Mouse (Mus musculus) brain, embryonic 18.5 days (tissue): Measurements from ENCODE around the gene Rufy2.

Source experiments
- DNase-seq: peaks from one replicate; pipeline ENCODE4 v3.0.0-alpha.2; 2012; ENCODE audit warnings: low read depth, low spot score

Rufy2 gene

DNA sequence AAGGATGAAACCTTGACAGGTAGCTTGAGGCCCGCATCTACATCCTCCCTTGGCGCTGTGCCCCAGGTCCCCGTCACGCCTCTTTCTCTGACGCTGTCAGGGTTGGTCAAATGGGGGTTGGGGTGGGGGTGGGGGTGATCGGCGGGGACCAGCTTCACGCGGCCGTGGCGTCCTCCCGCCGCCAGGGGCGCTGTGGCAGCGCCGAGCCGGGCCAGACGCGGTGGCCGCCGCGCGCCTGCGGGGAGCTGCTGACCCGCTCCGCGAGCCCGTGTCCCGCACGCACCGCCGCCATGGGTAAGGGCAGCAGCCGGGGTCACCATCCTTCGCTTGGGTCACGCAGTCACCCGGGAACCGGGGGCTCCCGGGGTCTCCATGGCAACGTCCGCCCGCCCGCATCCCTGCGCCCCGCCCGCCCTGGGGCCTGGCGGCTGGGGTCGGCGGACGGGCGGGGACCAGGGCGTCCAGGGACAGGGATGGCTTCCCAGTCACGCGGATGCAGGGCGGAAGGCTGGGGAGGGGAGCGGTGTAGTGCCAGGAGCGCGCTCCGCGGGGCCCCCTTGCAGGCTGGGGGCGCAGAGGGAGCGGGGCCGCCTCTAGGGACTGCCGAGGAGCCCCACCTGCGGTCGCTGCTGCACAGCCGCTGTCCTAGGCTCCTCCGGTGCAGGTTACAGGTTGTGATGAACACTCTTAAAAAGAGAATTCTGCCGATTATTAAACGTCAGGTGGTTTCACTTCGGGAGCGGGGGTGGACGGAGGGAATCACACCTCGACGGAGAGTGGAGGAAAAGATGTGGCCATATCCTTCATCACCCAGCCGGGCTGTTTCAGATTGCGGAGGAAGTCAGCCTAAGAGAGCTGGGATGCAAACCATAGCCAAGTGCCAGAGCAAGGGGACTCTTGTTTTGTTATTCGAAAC lies at the start of gene Rufy2:
TSS of gene Rufy2 (plus strand) at position 185 of the 916 bp plus-strand sequence.
- peak; percentile 70 for DNase-seq

DNA sequence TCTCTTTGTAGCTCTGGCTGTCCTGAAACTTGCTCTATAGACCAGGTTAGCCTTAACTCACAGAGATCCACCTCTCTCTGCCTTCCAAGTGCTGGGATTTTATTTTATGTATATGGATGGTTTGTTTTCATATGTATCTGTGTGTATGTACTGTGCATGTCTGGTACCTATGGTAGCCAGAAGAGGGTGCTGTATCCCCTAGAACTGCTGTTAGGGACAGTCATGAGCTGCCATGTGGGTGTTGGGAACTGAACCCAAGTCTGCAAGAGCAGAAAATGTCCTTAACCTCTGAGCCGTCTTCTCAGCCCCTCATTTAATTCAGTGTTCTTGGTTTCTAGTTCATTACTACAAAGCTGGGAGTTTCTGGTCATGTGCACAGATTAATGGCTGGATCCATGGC lies 47.6 kb upstream of the Rufy2 start:
- no peak for DNase-seq

DNA sequence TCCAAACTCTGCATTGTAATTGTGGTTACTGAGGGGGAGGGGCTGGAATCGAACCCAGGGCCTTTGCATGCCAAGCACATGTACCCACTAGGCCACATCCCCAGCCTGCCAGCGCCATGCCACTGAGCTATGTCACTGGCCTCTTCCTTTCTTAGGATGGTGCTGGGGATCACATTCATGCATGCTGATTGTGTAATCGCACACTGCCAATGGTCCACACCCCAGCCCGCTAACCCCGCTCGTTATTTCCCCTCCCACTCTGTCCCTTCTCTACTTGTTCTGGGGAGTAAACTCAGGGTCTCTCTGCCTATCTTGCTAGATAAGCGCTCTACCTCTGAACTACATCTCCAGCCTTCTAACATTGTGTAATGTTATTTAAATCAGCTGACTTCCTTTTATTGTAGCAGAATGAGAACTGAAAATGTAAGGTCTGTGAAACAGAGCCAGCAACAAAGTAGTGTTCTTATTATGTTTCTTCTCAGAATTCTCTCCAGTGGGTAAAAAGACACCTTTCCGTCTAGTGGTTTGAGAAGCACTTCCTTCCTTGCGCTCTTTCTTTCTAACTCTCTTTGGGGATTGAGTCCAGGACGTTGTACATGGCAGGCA lies 34.9 kb upstream of the Rufy2 start:
- DNase-seq, result no peak

DNA sequence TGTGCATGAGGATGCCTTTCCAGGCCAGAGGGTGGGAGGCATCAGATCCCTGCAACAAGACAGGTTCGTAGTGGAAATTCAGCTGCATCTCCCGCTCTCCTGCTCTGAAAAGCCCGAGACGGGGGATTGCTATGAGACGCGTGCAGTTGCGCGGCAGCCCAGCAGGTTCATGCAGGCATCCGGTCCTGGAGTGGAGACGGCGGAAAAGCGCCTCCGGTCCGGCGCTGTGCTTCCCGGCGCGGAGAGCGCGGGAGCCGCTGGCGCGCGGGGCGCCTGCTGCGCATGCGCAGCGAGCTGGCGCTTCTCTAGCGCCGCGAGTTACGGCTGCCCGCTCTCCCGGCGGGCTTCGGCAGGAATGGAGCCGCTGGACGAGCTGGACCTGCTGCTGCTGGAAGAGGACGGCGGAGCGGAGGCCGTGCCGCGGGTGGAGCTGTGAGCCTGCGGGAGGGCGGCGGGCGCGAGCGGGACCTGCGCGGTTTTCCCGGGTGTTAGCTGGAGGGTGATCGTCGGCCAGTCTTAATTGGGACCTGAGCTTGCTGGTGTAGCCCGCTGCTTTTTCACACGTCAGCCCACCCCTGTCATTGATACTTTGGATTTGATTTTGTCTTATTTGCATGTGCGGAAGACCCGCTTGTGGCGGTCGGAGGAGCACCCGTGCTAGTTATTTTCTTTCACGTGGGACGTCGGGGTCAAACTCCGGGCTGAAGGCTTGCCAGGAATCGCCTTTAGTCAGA lies 33.1 kb upstream of the Rufy2 start, which contains the start of gene Dna2:
TSS of gene Dna2 (plus strand) at position 289 of the 734 bp plus-strand sequence.
- DNase-seq, result peak; percentile 59

DNA sequence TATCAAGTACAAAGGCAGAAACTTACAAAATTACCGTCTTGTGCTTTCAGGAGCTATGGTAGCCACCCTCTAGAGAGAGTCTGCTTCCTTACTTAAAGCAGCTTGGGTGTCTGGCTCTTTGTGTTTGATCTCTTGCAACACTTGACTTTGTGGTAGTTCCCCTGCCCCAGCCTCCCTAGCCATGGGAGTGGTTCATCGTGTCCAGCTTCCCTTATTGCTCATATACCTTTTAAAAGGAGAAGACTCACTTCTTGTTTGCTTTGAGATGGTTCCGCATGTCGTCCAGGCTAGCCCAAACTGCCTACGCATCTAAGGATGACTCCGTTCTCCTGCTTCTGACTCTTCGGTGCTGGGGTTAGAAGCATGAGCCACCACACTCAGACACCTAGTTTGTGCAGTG lies 31.5 kb upstream of the Rufy2 start:
- DNase-seq, result no peak

DNA sequence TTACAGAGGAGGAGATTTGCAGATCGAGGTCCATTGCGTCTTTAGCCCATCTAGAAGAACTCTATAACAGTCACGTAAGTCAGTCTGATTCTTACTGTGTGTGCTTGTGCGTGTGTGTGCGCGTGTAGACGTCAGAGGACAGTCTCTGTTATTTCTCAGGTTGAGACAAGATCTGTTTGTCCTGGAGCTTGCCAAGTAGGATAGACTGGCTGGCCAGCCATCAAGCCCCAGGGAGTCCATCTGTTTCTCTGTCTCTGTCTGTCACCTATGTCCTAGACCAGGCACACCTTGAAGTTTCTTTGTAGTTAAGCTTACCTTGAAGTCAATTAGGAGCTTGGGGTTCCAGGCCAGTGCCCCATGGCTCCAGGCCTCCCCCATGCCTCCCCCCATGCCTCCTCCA lies 16.1 kb upstream of the Rufy2 start:
- no peak for DNase-seq

DNA sequence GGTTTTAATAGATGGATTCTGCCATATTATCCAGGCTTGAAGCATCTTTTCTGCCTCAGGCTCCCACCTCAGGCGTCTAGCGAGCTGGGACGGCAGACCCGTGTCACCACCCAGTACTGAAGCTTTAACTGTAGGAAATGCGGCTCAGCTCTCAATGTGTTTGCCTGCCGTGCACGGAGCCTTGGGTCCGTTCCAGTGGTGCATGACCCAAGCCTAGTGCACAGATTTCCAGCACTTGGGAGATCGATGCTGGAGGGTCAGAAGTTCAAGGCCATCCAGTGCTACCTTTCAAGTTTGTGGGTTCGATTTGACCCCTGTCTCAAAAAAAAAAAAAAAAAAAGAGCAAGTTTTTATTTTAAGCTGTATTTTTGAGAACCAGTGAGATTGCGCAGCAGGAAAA lies 14.2 kb upstream of the Rufy2 start:
- DNase-seq, result no peak

DNA sequence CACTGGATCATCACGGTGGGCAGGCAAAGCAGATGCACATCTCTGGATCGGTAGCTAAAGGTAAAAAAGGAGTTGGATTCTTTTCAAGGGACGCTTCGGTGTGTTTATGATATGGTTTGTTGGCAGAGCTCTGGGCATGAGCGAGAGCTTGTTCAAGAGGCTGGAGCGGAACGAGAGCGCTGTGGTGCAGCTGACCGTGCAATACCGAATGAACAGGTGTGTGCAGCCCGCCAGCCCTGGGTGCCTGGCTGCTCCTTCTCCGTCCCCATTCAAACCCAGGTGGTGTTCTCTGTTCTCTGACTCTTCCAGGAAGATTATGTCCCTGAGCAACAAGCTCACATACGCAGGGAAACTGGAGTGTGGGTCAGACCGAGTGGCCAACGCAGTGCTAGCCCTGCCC lies 13.7 kb upstream of the Rufy2 start:
- no peak for DNase-seq

DNA sequence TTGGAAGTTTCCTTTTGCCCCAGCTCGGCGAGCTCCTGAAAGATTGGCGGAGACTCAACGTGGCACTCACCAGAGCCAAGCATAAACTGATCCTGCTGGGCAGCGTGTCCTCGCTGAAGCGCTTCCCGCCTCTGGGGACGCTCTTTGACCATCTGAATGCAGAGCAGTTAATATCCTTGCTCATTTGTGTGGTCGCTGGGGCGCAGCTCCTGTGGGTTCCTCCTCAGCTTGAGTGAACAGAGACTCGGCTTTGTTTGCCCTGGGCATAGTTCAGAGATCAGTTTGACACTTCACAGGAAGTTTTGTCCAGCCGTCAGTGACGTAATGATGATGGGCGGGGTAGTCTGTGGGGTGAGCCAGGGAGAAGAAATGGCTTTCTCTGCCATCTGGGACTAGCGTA lies 8.2 kb upstream of the Rufy2 start:
- DNase-seq, result no peak

DNA sequence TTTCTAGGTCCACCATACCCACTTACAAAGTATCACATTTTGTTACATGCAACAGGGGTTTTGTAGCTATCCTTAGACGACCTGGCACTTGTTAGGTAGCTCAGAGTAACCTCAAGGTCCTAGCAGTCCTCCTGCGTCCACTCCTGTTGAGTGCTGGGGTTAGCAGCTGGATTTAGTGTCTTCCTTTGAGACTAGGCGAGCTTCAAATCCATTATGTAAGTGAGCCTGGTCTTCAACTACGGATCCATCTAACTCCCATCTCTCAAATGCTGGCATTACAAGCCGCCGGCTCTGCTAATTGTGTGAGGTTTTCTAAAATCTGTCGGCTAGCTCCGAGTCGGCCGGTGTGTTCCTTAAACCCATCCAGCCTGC lies 370 bp upstream of the Rufy2 start:
- no peak for DNase-seq

DNA sequence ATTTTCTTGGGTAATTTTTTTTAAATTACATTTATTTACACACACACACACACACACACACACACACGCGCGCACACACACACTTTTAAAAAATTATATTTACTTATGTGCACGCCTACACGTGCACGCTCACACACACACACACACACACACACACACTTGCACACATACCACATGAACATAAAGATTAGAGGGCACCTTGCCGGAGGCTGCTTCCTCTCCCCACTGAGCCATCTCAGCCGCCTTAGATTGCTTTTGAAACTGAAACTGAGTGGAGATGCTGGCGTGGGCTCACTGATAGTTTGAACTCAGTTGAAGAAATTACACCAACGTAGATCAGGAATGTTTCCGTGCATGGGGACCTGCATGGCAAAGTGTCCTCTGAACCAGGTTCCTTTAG lies 4.0 kb downstream of the Rufy2 start:
- no peak for DNase-seq

DNA sequence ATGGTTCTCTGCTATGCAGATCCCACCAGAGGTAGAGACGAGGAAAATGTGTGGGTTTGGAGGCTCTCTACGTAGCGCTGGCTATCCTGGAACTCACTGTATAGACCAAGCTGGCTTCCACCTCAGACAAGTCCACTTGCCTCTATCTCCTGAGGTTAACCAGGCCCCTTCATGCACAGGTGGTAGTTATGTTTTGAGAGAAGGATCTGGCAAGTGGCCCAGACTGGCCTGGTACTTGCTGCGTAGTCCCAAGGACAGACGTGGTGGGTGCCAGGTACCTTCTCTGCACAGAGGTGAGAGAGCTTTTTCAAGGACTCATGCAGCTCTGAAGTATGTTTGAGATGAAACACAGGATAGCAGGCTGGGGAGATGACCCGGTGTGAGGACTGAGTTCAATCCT lies 4.5 kb downstream of the Rufy2 start:
- DNase-seq, result no peak

DNA sequence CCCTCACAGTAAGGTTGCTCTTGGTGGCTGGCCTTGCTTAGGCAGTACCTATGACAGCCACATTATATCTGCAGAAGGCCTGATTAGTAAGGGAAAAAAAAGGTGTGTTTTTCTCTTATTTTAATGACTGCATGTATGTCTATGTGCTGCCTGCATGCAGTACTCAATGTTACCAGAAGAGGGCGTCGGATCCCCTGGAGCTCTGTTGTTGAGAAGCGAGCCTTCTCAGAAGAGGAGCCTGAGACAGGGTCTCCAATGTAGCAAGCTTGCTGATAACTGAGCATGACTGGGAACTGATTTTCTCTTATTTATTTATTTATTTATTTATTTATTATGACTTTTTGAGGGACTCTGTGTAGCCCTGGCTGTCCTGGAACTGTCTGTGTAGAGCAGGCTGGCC lies 7.3 kb downstream of the Rufy2 start:
- DNase-seq, result no peak

DNA sequence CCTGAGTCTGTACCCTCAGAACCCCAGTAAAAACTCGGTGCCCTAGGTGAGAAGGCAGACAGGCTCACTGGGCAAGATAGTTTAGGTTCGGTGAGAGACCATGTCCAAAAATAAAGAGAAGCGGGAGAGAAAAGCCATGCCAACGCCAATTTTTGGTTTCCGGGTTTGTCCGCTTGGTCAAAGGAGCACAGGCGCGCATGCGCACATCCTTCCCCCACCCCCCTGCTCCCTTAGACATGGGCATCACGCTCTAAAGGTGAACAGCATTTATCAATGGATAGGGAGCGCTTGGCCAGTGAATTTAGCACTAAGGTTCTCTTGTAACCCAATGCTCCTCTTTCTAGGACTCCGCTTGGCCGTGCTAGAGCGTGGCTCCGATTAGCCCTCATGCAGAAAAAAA lies 10.6 kb downstream of the Rufy2 start:
- no peak for DNase-seq

DNA sequence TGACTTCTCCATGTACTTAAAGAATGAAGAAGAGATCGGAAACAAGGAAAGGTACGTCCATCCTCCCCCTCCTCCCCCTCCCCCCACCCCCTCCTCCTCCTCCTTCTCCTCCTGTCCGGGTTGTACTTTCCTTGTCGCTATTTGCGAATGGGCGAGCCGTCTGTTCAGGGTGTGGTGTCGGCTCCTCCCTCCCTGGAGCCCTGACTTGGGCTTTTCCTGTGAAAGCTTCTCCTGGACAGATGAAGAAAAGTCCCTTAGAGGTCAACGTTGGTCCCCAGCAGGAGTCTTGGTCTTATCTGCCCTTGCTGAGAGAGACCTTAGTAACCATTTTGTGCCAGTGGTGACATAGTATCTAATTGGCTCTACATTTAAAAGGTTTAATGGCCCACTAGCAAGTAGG lies 14.0 kb downstream of the Rufy2 start:
- no peak for DNase-seq

DNA sequence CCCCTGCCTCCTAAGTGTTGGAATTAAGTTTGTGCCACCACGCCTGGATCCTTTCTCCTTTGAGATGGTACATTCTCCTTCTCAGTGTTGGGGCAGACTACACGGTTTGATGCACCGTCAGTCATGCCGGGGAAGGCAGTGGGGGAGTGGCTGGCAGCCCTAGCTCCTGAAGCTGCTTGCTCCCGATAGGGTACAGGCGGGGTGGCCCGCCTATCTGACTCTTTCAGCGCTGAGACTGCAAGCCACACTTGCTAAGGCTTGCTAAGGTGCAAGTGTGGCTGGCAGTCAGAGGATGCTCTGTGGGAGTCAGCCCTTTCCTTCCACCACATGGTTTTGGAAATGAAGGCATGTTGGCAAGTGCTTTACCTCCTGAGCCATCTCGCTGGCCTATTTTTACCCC lies 20.6 kb downstream of the Rufy2 start:
- DNase-seq, result no peak

DNA sequence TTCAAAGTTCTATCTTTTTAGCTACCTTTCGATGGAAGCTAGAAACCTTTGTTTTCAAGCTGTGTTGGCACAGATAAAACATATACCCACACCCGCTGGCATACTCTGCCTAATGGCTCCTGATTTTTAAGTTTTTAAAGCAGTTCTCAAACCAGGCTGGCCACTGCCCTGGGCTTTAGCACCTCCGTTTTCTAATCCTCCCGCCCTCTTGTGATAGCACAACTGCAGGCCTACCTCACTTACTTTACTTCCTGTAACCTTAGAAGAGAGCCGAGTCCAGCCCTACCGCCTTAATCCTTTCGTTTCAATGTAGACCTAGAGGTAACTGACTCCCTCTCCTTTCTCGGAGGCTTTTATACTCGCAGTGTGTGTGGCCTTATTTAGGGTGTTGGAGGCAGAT lies 23.2 kb downstream of the Rufy2 start:
- no peak for DNase-seq

DNA sequence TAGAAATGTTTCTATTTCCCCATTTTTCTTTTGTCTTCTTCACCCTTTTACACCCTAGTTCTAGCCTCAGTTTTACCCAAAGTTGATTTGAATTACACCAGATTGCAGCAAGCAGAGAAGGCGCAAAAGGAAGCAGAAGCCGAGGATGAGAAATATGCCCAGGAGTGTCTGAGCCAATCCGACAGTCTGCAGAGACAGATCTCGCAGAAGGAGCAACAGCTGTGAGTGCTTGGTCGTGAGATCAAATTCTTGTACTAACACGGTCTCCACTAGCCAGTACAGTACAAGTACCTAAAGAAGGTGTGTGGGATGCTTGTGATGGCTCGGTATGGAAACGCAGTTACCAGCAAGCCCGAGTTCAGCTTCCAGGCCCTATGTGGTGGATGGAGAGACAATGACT lies 24.5 kb downstream of the Rufy2 start:
- no peak for DNase-seq

DNA sequence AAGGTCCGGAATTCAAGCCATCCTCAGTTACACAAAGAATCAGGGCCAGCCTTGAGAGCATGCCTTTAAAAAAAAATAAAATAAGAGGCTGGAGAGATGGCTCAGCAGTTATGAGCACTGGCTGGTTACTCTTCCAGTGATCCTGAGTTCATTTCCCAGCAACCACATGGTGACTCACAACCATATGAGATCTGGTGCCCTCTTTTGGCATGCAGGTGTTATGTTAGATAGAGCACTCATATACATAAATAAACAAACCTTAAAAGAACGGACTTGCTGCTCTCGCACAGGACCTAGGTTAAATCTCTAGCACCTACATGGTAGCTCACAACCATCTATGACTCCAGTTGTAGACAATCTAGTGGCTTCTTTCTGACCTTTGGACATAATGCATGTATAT lies 28.2 kb downstream of the Rufy2 start:
- no peak for DNase-seq

DNA sequence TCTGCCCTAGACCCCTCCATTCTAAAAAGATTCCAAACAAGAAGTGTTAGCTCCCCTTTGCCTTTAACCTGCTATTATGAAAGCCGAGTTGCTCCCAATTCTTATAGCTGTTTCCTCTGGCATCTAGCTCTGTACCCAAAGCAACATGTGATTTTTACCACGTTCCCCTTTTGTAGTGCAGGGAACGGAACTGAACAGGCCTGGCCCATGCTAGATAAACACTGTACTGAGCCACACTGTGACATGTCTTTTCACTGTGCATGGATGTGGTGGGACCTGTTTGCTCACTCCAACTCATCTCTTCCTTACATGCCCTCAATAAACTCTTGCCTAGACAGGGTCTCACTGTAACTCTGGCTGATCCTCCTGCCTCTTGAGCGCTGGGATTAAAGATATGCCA lies 30.2 kb downstream of the Rufy2 start:
- DNase-seq, result no peak

DNA sequence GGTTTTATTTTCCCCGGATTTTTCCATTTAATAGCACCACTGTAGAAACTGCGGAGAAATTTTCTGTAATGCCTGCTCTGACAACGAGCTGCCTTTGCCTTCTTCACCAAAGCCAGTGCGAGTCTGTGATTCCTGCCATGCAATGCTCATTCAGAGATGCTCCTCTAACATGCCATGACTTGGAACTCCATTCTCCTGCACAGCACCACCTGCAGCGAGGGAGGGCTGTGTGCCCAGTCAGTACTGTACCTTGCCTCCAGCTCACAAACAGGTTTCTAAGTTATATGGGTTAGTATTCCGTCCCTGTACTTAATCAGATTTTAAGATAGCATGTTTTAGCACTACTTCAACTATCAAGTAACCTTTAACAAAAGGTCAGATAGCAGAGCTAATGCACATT lies 31.5 kb downstream of the Rufy2 start:
- no peak for DNase-seq

DNA sequence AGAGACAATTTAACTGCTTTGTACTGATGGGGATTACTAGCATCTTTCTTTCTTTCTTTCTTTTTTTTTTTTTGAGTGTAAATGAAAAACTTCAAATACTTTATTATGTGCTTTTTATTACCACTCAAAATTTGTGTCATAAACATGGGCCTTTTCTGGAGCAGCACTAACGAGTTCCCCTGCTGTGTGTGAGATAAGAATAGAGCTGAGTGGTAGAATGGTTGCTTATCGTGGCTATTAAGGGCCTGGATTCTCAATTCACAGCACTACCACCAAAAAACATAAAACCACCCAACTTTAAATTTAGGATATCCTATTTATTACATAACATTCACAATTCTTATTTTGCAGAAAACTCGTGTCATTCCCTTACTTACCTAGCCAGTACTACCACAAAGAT lies 33.5 kb downstream of the Rufy2 start:
- no peak for DNase-seq

DNA sequence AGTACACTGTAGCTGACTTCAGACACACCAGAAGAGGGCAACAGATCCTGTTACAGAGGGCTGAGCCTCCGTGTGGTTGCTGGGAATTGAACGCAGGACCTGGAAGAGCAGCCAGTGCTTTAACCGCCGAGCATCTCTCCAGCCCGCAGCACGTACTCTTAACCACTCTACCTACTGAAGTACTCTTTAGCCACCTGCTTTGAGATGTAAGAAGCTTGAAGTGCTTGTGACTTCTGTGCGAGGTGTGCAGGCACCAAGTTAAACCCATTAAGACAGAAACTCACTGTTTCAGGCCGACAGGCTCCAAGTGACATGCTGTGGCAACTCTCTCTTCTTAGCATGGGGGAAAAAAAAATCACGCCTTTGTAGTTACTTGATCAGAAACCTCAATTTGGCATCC lies 34.1 kb downstream of the Rufy2 start:
- no peak for DNase-seq
